Mouse (Mus musculus) hindbrain, embryonic 13.5 days (tissue): Measurements from ENCODE around the gene Gapdh. TPM values are rescaled to one million over a fixed set of nuclear protein-coding genes. Genes with fewer than 3 reads are reported as not detected.

Source experiments
- microRNA-seq: library from miRNA; unstranded; fragments of <30 nt; microRNA quantifications from one replicate; pipeline ENCODE4, GENCODE M21; 2016
- polyA plus RNA-seq: library from polyadenylated mRNA; unstranded; fragments of >200 nt; fragmentation: Nextera tagmentation; extraction: Ambion mirVana; gene quantifications from 2 replicates; pipeline ENCODE4 v1.2.1, GENCODE M21; 2015

Gene Gapdh
- polyA plus RNA-seq, 1 experiment from 2014 or later: 1,320 TPM

Small RNA genes within 50 kb of the gene (microRNA-seq; reads per million reads assigned to microRNA genes)
- 0.93 reads per million for gene Mir3098

Other genes with a start within 250 kb of the Gapdh start
- gene Ptms, start 246.4 kb downstream of the Gapdh start, polyA plus RNA-seq: 744 and 801 TPM in 2 replicates
- gene Mlf2, start 235.1 kb downstream of the Gapdh start, polyA plus RNA-seq: 481 and 505 TPM in 2 replicates
- gene Cops7a, start 200.9 kb downstream of the Gapdh start, polyA plus RNA-seq: 89.3 and 94.5 TPM in 2 replicates
- gene Pianp, start 169.8 kb downstream of the Gapdh start, polyA plus RNA-seq: 29.3 and 31.6 TPM in 2 replicates
- 17.7 and 20.4 TPM in 2 replicates for gene Zfp384, start 157.3 kb downstream of the Gapdh start, polyA plus RNA-seq
- gene Ing4, start 126.7 kb downstream of the Gapdh start, polyA plus RNA-seq: 168 and 175 TPM in 2 replicates
- gene Acrbp, start 116.8 kb downstream of the Gapdh start, polyA plus RNA-seq: 17.5 and 19.7 TPM in 2 replicates
- gene Lpar5, start 98.5 kb downstream of the Gapdh start, polyA plus RNA-seq: 0.55 and 0.65 TPM in 2 replicates
- gene Chd4, start 70.5 kb downstream of the Gapdh start, polyA plus RNA-seq: 123 and 126 TPM in 2 replicates
- 47.9 and 48.6 TPM in 2 replicates for gene Nop2, start 34.6 kb downstream of the Gapdh start, polyA plus RNA-seq
- gene Iffo1, start 21.2 kb downstream of the Gapdh start, polyA plus RNA-seq: 17.2 and 19.7 TPM in 2 replicates
- gene Ncapd2, start 25.2 kb upstream of the Gapdh start, polyA plus RNA-seq: 56.7 and 62.9 TPM in 2 replicates
- 158 and 164 TPM in 2 replicates for gene Mrpl51, start 25.3 kb upstream of the Gapdh start, polyA plus RNA-seq
- gene Vamp1, start 49.1 kb upstream of the Gapdh start, polyA plus RNA-seq: 11.3 and 12.9 TPM in 2 replicates
- 4.3 and 5.0 TPM in 2 replicates for gene Tapbpl, start 65.4 kb upstream of the Gapdh start, polyA plus RNA-seq
- 1.5 and 2.2 TPM in 2 replicates for gene Cd27, start 70.5 kb upstream of the Gapdh start, polyA plus RNA-seq
- gene Tuba3a, start 119.6 kb upstream of the Gapdh start, polyA plus RNA-seq: not detected in 2 replicates
- gene Ltbr, start 147.4 kb upstream of the Gapdh start, polyA plus RNA-seq: 13.5 and 15.2 TPM in 2 replicates
- 0.29 and 0.31 TPM in 2 replicates for gene Scnn1a, start 154.2 kb upstream of the Gapdh start, polyA plus RNA-seq
- 15.1 and 15.7 TPM in 2 replicates for gene Tnfrsf1a, start 182.9 kb upstream of the Gapdh start, polyA plus RNA-seq
- 0.12 TPM in 2 replicates for gene Plekhg6, start 214.3 kb upstream of the Gapdh start, polyA plus RNA-seq